In genomic region chr2:97414416-97415362, GRCm38 (mm10) we compare ENCODE assay signal across 16 mouse cellular contexts.
A peak's percentile ranks its signal among the peaks of the same experiment; 100 is the strongest.
DNase-seq lines count a peak whose midpoint lies in the region; ATAC-seq and TF ChIP-seq lines count a peak whose summit lies in the region.
"Had no signal": no experiment of that assay in that cellular context is flagged by ENCODE, and none has a peak within 500 bp of the region (broad histone marks: within the 10 kb centered on the region; RNA-seq: fewer than 3 reads in every experiment).

No protein-coding gene starts in this region.

- TF ChIP-seq CTCF in forebrain, postnatal 0 days (IDR thresholded peaks at IDR 0.05; ENCODE audit: low read depth): no peak

- WGBS in forebrain, postnatal 0 days: 48% methylated on average over 8 of the region's 8 CpGs
- 86% methylated on average over 8 of the region's 8 CpGs for WGBS in intestine, embryonic 16.5 days

- intact Hi-C loops in heart, postnatal 25 days (cut with DNase I): no loop called here

- no peak overlapping the region for H3K4me2 ChIP-seq in forebrain, postnatal 0 days (ENCODE audit: low read depth)
- H3K4me2 ChIP-seq in intestine, embryonic 16.5 days (ENCODE audit: low read depth, low read length): no peak overlapping the region
- H3K4me2 ChIP-seq: heart, embryonic 15.5 days; intestine, embryonic 15.5 days; liver, embryonic 12.5 days; midbrain, embryonic 15.5 days had no signal

- H3K4me1 ChIP-seq in forebrain, postnatal 0 days (ENCODE audit: insufficient read depth): no peaks in the 10 kb centered on the region; the same call in 1 of the 2 replicates
- no peaks in the 10 kb centered on the region for H3K4me1 ChIP-seq in intestine, embryonic 16.5 days (ENCODE audit: control insufficient read depth, insufficient read depth, low read length)
- H3K4me1 ChIP-seq: heart, embryonic 15.5 days; intestine, embryonic 15.5 days; liver, embryonic 12.5 days; midbrain, embryonic 15.5 days had no signal

- H3K27ac ChIP-seq in forebrain, postnatal 0 days (ENCODE audit: low read depth, low read length): no peak overlapping the region
- no peak overlapping the region for H3K27ac ChIP-seq in intestine, embryonic 16.5 days (ENCODE audit: low read length)
- H3K27ac ChIP-seq: heart, embryonic 15.5 days; intestine, embryonic 15.5 days; liver, embryonic 12.5 days; midbrain, embryonic 15.5 days had no signal

- H3K27me3 ChIP-seq in forebrain, postnatal 0 days (ENCODE audit: insufficient read depth, low read length): no peaks in the 10 kb centered on the region
- H3K27me3 ChIP-seq in intestine, embryonic 16.5 days (replicated peaks; ENCODE audit: control insufficient read depth, insufficient read depth, low read length): no peaks in the 10 kb centered on the region
- H3K27me3 ChIP-seq: heart, embryonic 15.5 days; intestine, embryonic 15.5 days; liver, embryonic 12.5 days; midbrain, embryonic 15.5 days had no signal

- no peak overlapping the region for H3K4me3 ChIP-seq in forebrain, postnatal 0 days (ENCODE audit: low read depth, low read length)
- H3K4me3 ChIP-seq in intestine, embryonic 16.5 days (ENCODE audit: low read length): no peak overlapping the region
- H3K4me3 ChIP-seq: heart, embryonic 15.5 days; intestine, embryonic 15.5 days; liver, embryonic 12.5 days; midbrain, embryonic 15.5 days had no signal

- 0 out of 2 replicates have a peak, but pooled peaks have one; percentile 45 for ATAC-seq in cerebellum, adult (ENCODE audit: insufficient number of reproducible peaks, low FRiP score, low TSS enrichment)
- peak; percentile 90 for ATAC-seq in forebrain, postnatal 0 days
- no peak for ATAC-seq in intestine, embryonic 16.5 days
- ATAC-seq: intestine, embryonic 15.5 days; liver, embryonic 12.5 days; midbrain, embryonic 15.5 days had no signal

- no peak overlapping the region for H3K9ac ChIP-seq in forebrain, postnatal 0 days
- H3K9ac ChIP-seq in intestine, embryonic 16.5 days (ENCODE audit: low read depth, low read length): no peak overlapping the region
- H3K9ac ChIP-seq: heart, embryonic 15.5 days; intestine, embryonic 15.5 days; liver, embryonic 12.5 days; midbrain, embryonic 15.5 days had no signal

- DNase-seq in cerebellum, adult 11 months: no peak
- DNase-seq in forebrain, postnatal 0 days: peak; percentile 58
- DNase-seq in layer of hippocampus, postnatal 36 days: peak; percentile 4
- DNase-seq in right cerebral cortex, postnatal 10 days (ENCODE audit: low spot score in 2 of 2): peak; percentile 50 to 79
- DNase-seq in adrenal gland, postnatal 4 days (ENCODE audit: low spot score in 2 of 2): no peak
- no peak for DNase-seq in heart, postnatal 25 days (ENCODE audit: low spot score)
- DNase-seq: gastrocnemius, postnatal 36 days; kidney, postnatal 4 days; lung, postnatal 14 days; thymus, adult 2 months had no signal

- no peaks in the 10 kb centered on the region for H3K9me3 ChIP-seq in forebrain, postnatal 0 days (ENCODE audit: low read length)
- H3K9me3 ChIP-seq in intestine, embryonic 16.5 days (ENCODE audit: control insufficient read depth, low read length): no peaks in the 10 kb centered on the region
- H3K9me3 ChIP-seq: heart, embryonic 15.5 days; intestine, embryonic 15.5 days; midbrain, embryonic 15.5 days had no signal

- H3K36me3 ChIP-seq in forebrain, postnatal 0 days (ENCODE audit: insufficient read depth): no peaks in the 10 kb centered on the region
- no peaks in the 10 kb centered on the region for H3K36me3 ChIP-seq in intestine, embryonic 16.5 days (ENCODE audit: control insufficient read depth, insufficient read depth, low read length)
- H3K36me3 ChIP-seq: heart, embryonic 15.5 days; intestine, embryonic 15.5 days; liver, embryonic 12.5 days; midbrain, embryonic 15.5 days had no signal

Comparison
In these comparisons a context has a peak if more than half of its experiments do, and no peak if none do; other contexts are left out.
1. DNase-seq: peak in forebrain, postnatal 0 days (single experiment), layer of hippocampus, postnatal 36 days (2 of 2) and right cerebral cortex, postnatal 10 days (2 of 2); none in cerebellum, adult 11 months (single experiment), adrenal gland, postnatal 4 days (0 of 2) and heart, postnatal 25 days (single experiment).